Mouse (Mus musculus) ZHBTc4 (cell line): ENCODE results near the gene Cradd.
A peak's percentile ranks its signal among the peaks of the same experiment; 100 is the strongest.

ENCODE experiments used
- DNase-seq: peaks from one replicate; pipeline ENCODE4 v3.0.0-alpha.2; 2011; ENCODE audit warnings: low read depth, low spot score

Cradd gene

DNA sequence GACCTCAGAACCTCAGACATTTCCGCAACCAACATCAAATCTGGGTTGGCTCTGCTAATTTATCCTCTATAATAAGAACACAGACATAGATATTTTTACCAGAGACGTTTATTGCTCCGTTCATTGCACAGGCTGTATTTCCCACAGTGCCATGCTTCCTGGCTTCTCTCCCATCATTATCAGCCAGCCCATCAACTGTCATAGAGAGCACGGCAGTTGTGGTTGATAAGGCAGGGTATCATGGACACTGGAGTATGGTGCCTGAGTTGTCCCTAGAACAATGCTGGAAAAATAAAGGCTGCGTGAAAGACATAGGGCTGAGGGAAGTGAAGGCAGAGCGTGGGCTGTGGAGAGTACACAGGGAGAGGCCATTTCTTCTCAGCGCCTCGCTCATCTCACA lies 116.5 kb downstream of the Cradd start:
- DNase-seq, result no peak

GRCm38 (mm10) chr10:95201514-95201913 lies 122.4 kb downstream of the Cradd start:
- no peak for DNase-seq

DNA sequence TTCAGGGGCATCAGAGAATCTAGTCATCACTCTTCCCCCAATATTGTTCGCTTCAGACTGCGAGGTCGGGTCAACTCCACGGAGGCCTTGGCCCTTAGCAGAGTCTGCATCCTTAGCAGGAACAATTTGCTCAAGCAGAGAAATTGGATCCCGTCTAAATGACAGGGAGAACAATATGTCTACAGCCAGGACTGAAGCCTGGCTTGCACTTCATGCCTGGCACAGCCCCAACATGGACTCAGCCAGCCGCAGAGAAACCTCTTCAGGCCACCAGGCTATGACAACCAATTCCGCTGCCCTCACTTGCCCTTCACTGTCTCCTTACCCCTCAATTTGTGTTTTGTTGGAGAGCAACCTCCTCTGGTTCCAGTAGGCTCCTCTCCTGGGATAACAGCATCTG lies 123.6 kb downstream of the Cradd start:
- no peak for DNase-seq

- DNase-seq, result no peak
These were observed 124.2 kb downstream of the Cradd start for GRCm38 (mm10) chr10:95199541-95200269.

DNA sequence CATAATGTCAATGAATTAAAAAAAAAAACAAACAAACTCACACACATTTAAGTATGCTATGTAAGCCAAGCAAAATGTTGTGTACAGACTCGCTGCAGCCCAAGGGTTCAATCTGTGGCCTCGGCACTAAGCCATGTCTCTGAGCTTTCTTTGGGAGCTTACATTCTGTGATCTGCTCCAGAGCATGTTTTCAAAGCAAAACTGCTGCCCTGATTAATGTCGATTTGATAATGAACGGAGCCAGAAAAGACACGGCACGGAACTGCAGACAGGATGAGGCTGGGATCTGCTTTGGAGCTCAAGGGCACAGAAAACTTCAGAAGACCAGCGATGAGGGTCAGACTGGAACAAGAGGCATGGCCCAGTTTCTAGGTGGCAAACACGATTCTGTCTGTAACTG lies 126.6 kb downstream of the Cradd start:
- no peak for DNase-seq

DNA sequence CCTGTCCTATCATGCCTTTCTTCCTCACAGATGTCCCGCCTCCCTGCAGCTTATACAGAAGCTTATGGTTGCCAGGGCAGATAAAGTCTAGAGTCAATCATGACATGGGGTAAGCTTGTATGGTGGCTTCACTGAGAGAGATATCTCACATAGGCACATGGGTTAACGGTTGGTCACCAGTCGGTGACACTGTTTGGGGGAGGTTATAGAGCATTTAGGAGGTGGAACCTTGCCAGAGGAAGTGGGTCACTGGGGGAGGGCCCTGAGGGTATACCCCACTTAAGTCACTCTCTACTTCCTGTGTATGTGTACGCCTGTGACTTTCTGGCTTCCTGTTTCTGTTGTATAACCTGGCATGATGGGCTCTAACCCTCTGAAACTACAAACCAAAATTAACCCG lies 128.2 kb downstream of the Cradd start:
- DNase-seq, result no peak

- no peak for DNase-seq
These were observed 129.2 kb downstream of the Cradd start for GRCm38 (mm10) chr10:95194776-95195175.

DNA sequence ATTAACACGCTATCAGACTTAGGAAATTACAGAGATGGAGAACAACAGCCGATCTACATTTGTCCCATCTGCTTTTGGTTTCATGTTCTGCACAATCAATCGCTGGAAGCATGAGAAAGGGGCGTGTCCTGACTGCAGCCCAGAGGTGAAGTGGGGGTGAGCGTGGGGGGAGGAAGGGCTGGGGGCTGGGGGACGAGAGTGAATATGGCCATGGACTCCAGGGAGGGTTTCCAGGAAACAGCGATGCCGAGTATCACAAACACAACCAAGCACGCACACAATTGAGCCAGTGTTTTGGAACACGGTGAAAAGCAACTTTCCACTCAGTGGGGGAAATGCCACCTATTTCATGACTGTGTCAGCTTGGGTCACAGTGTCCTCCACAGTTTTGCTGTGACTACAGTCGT lies 130.1 kb downstream of the Cradd start:
- no peak for DNase-seq

DNA sequence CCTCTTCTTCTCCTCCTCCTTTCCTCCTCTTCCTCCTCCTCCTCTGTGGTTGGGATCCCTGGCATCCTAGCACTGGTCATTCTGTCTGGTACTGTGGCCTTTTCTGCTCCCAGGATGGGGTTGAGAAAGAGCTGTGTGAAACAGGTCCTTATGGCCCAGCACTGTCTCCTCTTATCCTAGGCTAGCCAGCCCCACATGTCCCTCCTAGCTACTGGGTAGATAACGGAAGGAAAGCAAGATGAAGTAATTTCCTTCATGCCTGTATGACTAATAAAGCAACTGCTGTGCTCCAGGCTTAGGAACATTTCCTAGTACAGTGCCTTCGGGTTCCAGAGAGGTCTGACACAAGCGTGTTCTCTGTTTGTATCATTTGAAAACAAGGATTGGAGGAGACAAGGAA lies 132.1 kb downstream of the Cradd start:
- DNase-seq, result no peak

DNA sequence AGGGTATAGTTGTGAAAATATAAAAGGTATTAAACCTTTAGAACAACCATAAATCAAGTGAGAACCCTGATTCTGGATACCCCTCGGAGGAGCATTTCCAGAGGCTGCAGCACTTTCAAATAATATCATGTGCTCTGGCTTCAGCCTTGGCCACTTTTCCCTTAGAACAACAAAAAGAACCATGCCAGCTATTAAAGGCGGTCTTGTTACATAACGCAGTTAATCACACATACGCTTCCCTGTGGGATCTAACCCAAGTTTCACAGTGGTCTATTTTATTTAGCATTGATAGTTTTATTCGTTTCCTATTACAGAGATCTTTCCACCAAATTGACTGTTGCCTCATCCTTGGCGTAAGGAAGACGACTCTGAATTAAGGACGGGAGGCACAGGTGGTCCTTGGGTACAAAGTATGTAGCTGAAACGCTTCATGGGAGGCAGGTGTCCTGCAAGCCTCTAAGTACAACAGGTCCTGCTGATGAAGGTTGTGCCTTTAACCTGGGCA lies 132.7 kb downstream of the Cradd start:
- no peak for DNase-seq

GRCm38 (mm10) chr10:95189550-95190211 lies 134.3 kb downstream of the Cradd start:
- DNase-seq, result no peak

- DNase-seq, result no peak
These were observed 139.7 kb downstream of the Cradd start for GRCm38 (mm10) chr10:95184210-95184609.

DNA sequence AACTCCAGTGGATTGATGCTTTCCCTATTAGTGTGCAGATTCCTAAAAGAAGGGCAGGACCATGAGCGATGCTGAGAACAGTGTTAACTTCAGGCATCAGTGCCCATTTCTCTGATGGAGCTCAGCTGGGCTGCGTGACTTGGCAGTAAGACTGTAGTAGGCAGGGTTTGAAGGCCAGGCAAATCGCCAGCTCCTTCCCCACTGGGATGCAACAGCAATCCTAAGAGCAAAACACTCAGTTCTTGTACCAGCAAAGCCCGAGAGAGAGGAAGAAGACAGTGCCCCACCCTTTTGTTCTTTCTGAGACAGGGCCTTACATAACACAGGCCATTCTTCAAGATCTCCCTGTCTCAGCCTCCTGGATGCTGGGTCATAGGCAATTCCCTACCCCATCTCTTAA lies 140.9 kb downstream of the Cradd start:
- no peak for DNase-seq

GRCm38 (mm10) chr10:95182405-95182804 lies 141.5 kb downstream of the Cradd start:
- no peak for DNase-seq

- DNase-seq, result no peak
These were observed 142.4 kb downstream of the Cradd start for GRCm38 (mm10) chr10:95181553-95181952.

DNA sequence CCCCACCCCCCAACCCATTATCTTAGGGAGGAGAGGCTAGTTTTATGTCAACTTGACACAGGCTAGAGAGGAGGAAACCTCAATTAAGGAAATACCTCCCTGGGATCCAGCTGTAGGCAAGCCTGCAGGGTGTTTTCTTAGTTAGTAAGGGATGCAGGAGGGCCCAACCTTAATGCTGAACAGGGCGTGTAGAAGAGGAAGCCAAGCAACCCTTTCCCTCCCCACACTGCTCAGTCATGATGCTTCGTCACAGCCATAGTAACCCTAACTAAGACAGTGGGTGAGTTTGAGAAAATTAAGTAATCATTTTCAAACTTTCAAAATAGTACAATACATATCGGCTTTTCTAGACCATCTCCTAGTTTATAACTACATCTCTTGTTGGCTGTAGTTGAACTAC lies 143.0 kb downstream of the Cradd start:
- DNase-seq, result no peak

DNA sequence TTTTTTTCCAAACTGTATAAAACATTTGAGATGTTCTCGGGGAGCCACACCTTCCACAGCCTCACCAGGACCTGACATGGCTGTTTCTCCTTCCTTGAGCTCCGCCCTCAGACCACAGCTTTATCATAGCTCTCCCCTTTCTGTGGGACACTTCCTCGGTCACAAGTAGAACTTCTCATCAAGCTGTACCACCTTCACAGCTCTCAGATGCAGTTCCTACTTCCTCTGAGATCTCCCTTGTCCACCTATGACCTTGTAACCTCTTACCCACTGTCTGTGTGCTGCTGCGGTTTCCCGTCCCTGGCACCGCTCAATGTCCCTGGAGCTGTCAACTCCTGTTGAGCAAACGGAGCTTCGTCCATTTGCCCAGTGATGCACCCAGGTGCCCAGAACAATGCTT lies 143.8 kb downstream of the Cradd start:
- DNase-seq, result no peak

DNA sequence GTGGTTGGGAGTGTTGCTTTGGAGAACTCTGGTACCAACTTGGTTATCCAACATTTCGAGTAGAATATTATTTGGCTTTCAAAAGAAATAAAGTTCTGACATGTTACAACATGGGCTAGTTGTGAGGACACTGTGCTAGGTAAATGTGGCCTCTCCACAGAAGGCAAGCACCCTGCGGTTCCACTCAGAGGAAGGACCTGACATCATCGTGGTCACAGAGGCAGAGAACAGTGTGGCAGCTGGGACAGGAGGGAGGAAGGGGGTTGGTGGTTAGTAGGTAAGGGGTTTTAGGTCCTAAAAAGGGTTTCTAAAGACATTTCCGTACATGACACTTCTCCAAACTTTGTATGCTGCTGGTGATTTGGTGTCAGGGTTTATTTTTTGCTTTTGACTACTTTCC lies 145.1 kb downstream of the Cradd start:
- DNase-seq, result no peak

DNA sequence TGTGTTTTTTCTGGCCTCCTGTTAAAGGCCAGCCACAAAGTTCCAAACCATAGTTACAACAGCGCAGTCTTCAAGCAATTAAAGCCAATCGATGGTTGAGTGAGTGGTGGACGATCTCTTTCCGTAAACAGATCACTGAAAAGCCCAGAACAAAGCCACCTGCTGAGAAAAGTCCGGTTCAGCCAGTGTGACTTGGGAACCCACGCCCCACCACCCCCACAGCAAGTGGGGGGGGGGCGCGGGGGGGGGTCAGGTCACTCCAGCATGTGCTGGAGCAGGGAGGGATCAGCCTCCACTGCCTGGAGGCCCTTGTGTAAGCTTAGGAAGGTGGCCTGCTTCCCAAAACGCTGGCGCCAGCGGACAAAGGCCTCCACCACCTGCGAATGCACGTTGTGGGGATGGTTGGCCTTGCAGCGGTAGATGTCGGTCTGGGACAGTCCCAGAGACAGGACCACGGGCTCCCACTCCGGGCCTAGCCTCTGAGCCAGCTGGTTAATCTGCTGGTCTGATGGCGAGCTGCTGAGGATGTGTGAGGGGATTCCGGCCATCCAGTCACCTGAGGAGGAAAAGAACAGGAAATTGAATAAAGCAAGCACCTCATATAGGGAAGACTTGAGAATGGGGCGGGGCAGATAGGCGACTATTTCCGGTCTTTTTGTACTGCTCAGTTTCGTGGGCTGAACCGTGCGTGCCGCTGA lies 148.4 kb downstream of the Cradd start:
- DNase-seq, result peak; percentile 90

- no peak for DNase-seq
These were observed 149.7 kb downstream of the Cradd start for GRCm38 (mm10) chr10:95174260-95174659.

GRCm38 (mm10) chr10:95170721-95171354 lies 153.1 kb downstream of the Cradd start:
- no peak for DNase-seq

GRCm38 (mm10) chr10:95164949-95165348 lies 159.0 kb downstream of the Cradd start:
- no peak for DNase-seq
